Mouse (Mus musculus) induced T-regulatory cell, adult 2 months (primary cell): ENCODE data around the gene Pmpcb.
A peak's percentile ranks its signal among the peaks of the same experiment; 100 is the strongest.

ENCODE experiments used
- DNase-seq: peaks from one replicate; pipeline ENCODE4 v3.0.0-alpha.2; 2012; ENCODE audit warnings: low read depth

Gene Pmpcb

DNA sequence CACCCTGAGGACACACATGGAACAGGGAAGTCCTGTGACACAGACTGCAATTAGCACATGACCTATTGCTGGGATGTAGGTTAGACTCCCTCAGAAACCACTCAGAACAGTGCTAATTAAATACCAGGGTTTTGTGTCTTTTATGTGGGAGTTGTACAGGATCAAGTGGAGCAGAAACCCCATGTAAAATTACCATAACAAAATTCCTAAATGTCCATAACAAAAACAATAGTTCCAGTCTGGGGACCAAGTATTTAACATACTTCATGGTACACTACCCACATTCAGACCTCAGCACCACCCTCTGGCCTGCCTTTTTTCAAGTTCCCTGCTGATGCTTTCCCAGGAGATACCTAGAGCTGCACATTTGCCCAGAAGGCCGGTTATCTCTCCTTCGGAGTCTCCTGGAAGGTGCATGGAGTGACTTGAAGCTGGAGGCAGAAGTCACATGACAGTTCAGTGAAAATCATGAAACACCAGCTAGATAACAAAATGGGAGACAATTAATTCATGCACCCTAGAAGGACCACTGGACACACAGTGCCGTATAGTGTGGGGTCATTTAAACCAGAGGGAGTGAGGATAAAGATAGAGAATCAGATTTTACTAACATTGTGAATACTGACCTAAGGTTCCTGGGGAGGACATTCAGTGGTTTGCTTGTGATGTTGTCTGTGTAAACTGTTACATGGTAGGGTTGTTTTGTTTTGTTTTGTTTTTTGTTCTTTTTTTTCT lies 4.6 kb upstream of the Pmpcb start:
- DNase-seq: no peak

DNA sequence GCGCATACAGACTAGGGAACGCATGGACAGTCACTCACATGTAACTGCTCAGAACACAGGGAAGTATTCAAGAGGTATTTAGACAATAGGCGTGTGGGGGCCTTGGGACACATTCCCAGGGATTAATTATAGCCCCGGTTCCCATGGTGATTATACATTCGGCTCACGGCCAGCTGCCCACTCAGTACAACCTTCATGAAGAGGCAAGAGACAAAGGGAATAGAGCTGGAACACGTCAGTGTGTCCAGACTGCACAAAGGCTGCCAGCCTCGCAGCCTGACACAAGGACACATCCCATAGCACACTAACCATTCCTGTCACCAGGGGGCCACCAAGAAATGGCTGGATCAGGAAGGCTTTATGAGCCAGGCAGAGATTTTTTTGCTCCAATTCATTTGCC lies 4.0 kb upstream of the Pmpcb start:
- DNase-seq: no peak

DNA sequence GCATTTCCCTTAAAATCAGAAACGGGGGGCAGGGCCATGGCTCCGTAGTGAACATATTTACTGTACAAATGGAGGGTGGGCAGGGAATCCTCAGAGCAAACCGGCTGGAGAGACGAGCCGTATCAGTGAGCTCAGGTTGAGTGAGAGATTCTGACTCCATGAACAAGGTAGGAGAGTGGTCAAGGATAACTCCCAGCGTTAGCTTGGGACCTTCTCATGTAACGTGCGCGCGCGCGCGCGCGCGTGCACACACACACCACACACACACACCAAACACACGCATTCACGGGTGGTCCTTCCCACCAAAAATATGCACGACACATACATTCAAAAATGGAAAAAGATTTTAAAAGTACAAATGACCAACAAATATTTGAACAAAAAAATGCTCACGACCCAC lies 1.8 kb upstream of the Pmpcb start:
- DNase-seq: no peak

DNA sequence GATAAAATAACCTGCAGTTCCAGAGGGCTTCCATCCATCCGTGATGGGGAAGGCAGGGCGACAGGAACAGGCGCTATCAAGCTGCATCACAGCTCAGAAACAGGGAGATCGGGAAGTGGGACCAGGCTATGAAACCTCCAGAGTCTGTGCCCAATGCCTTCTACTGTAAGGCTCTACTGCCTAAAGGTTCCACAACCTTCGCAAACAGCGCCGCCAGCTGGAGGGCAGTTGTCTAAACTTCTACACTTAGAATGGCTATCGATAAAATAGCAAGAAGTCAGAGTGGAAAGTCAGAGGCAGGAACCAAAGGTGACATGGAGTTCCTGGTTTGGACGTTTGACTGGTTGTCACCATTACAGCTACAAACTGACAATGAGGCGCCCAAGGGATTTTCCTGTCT lies 1.4 kb upstream of the Pmpcb start:
- DNase-seq: peak; percentile 88

DNA sequence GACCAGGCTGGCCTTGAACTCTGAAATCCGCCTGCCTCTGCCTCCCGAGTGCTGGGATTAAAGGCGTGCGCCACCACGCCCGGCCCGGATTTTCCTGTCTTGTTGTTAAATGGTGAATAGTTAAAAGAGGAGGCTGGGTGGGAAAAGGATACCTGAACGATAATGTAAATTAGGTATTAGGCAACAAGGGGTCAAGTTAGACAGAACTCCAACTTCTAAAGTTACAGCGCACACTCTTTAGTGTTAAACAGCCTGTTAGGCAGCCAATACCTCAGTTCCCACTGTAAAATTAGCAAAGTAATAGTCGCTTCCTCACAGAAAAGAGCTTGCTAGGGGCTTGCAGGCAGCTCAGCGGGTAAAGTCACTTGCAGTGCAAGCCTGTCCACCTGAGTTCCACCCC lies 895 bp upstream of the Pmpcb start:
- DNase-seq: peak; percentile 16

DNA sequence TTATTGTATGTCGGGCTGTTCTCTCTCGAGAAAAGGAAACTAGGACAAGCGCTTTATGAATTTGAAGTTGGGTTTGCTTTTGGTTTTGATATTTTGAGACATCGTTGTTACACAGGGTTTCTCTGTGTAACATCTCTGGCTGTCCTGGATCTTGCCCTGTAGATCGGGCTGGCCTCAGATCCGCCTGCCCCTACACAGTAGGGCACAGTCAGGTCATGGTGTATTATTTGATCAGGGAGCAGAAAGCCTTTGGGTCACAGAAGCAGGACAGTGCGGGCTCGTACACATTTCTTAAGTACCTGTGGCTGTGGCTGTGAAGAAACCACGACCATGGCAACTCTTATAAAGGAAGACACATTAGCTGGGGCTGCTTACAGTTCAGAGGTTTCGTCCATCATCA lies 679 bp downstream of the Pmpcb start:
- no peak for DNase-seq

DNA sequence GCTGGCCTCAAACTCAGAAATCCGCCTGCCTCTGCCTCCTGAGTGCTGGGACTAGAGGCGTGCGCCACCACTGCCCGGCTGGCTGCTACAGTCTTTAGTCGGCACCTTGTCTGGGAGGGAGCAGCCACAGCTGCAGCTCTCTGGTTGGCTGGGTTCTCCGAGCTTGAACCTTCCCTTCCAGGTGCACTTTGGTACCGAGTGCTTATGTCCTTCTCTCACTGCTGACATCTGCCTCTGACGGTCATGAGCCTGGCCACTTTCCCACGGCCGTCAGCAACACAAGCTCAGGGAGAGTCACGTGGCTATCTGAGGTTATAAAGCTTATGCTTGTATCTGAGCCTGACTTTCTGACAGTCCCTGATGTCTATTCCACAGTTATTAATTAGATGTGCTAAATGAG lies 2.2 kb downstream of the Pmpcb start:
- no peak for DNase-seq

DNA sequence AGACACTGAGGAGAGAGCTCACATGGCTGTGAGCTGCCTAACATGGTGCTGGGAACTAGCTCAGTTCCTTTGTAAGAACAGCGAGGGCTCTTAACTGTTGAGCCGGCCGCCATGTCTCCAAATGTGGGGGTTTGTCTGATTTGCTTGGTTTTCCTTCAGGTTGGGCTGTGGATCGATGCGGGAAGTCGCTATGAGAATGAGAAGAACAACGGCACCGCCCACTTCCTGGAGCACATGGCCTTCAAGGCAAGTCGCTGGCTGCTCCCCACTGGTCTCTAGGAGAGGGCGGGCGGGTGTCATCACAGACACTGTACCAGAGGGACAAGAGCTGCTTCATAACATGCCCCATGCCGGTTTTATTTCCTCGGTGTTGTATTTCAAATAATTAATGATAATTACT lies 2.9 kb downstream of the Pmpcb start:
- DNase-seq: no peak

DNA sequence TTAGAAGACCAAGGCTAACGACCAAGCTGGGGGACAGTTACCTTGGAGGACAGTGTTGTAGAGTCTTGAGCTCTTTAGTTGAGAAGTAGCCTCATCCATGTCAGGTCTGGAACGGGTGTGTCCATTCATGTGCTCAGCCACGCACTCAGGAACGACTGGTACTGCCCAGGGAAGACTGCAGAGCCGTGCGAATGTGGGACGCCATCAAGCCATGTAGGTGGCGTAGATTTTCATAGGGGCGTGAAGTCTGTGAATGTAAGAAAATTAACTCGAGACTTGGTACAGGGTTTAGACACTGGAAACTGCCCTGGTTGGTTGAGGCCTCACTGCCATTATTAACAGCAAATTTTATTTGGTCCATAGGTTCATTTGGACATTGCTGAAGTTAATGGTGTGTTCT lies 6.7 kb downstream of the Pmpcb start:
- no peak for DNase-seq

DNA sequence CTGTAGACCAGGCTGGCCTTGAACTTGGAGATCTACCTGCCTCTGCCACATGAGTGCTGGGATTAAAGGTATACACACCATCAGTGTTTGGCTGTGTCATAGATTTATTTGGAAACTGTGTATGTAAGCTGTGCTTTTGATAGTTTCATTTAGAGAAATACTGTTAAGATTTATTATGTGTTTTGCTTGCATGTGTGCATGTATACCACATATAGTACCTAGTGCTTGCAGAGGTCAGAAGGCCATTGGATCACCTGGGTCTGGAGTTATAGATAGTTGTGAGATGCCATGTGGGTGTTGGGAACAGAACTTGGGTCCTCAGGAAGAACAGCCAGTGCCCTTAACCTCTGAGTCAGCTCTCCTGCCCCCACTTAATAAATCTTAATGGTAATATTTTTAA lies 7.7 kb downstream of the Pmpcb start:
- DNase-seq: no peak

DNA sequence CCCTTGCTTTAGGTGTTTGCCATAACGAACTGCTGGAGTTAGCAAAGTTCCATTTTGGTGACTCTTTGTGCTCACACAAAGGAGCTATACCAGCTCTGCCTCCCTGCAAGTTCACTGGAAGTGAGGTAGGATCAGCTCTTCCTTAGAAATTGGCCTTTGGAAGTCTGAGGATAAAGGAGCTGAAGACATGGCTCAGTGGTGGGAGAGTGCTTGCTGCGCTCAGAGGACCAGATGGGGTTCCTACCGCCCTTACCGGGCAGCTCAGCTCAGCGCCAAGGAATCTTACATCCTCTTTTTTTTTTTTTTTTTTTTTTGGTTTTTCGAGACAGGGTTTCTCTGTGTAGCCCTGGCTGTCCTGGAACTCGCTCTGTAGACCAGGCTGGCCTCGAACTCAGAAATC lies 9.0 kb downstream of the Pmpcb start:
- DNase-seq: no peak

DNA sequence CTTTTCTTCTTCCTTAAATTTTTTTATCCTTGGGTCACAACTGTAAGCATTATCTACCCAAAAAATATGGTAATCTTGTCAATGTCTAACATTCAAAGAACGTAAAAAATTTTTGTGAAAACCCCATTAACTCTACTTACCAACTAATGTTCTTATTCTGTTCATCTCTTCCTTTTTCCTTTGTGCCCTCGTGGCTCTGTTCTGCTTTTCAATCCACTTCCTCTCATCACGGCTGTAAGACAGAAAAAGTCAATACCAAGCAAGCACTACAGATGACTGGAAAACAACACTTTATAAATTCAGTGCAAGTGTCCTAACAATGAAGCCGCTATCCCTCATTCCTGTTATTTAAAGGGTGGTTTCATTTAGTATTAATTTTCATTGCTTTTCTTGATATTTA lies 31.6 kb downstream of the Pmpcb start:
- no peak for DNase-seq

DNA sequence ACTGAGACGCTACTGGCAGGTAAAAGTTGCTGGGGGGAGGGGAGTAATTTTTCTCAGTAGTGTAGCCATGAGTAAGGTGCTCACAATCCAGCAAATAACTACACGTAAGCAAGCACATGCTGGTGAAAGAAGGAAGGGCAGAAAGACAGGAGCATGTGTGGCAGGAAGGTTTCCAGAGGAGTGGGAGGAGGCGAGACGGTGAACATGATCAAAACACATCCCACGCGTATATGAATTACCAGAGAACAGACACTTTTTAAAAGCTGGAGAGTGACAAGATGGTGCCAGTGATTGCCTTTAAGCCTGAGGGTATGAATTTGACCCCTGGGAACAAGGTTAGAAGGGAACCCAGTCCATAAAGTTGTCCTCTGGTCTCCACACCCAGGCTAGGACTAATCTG lies 32.9 kb downstream of the Pmpcb start:
- no peak for DNase-seq

DNA sequence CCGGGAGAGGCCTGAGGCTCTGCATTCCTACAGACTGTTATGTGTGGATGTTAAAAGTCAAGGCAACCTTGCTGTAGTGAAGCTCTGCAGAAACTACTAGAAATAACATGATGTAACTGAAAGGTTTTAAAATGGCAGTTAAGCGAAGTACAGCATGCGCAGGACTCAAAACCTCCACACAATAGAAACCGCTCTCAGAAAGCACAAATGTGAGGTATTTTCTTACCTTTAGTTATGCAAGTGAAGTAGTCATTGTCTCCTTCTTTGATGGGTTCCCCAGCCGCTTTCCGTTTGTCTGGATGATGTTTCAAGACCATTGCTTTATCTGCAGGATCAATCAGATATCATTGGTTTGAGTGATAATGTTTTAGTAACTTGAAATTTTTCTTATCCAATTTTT lies 39.5 kb downstream of the Pmpcb start:
- no peak for DNase-seq

DNA sequence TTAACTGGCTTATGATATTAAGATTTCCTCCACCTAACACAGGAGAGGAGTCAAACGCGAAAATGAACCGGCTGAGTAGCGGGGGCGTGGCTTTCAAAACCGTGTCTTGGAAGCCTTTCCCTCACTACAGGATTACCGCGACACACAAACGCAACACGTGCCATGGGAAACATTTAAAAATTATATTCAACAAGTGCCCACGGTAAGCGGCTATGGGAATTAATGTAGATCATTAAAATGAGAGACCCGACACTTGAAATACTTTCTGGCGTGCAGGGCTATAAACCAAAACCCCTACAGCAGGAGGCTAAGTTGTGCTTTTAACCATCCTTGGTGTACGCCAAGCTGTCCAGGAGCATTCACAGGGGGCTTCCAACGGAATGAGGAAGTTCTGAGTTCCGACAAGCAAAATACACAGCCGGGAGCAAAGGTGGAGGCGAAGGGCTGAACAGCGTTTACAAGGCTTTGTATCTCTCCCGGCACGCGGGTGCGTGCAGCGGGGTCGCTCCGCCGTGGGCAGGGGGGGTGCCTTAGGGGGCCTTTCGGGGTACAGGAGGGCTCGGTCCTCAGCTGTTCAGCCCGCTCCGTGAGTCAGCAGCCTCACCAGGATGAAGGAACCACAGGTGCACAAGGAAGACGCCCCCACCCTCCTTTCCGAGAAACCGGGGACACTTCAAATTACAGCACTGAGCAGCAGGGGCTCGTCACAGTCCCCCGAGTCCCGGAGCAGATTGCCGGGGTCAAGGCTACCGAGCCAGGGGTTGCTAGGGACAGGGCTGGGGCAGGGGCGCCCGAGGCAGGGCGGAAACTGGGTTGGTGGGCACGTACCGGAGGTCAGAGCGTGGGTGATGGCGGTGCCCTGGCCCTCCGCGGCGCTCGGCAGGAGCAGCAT lies 47.5 kb downstream of the Pmpcb start:
- DNase-seq: peak; percentile 60

DNA sequence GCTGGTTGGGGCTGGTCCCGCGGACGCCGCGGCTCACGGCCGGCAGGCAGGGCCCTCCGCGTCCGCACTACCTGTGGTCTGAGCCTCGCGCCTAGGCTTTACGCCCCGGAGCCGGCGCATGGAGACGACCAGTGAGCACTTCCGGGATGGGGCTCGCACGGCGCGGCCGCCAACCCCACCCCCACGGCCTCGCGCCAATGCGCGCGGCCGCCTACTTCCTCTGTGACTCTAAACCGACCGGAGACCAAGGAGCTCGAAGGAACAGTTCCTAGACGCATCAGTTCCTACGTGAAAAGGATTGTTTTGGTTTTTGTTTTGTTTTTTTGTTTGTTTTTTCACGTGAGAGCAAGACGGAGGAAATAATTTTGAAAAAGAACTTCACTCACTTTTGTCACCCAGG lies 48.1 kb downstream of the Pmpcb start, which contains the start of the genes Dnajc2 and Psmc2:
Gene Dnajc2 (minus strand): TSS at position 199 of the 400 bp plus-strand sequence.
Gene Psmc2 (plus strand): TSS at position 231 of the 400 bp plus-strand sequence.
- peak; percentile 95 for DNase-seq

DNA sequence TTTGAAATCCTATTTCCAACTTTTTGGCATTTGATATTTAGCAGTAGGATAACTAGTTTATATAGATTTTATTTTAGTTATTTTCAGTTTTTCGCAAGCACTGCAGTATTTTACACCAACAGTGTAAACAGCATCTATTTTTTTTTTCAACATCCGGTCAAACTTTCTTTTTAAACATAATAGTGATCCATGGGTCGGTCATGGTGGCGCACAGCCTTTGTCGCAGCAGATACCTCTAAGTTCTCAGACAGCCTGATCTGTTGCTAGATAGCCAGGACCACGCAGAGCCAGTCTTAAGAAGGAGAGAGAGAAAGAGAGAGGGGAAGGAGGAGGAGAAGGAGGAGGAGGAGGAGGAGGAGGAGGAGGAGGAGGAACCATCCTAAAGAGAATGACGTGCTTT lies 48.8 kb downstream of the Pmpcb start:
- no peak for DNase-seq

DNA sequence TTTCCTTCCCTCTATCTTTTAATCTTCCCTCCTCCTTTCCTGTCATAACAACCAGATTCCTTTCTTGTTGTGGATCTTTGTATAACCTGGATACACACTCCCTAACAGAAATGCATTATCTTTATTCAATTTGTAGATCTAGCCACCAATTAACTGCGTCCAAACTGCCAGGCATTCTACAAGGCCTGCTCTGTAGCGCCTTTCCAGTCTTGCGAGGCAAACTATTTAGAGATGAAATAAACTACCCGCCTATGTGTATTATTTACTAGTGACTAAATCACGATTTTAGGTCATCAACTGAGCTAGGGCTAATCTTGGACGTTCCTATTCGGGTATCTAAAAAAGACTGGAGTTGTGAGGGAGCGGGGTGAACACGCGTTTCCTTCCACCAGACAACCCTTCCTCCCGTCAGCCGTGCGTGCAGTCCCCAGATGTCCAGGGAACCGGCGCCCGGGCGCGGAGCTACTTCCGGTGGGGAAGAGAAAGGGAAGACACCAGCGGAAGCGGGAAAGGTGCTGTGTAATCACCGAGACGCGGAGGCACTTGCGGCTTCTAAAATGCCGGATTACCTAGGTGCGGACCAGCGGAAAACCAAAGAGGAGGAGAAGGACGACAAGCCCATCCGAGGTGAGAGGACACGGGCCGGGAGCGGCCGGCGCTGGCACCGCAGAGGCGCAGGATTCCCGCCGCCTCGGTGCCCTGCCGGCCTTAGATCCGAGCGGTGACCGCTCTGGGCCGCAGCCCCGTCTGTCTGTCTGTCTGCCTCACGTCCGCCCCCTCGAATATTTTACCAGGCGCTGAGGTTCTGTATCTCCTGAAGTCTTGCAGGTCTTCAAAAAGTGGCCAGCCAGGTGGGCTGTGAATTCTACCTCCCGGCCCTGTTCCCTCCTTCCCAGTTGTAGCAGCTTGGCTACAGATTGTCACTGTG lies 49.6 kb downstream of the Pmpcb start:
- peak; percentile 97 for DNase-seq

DNA sequence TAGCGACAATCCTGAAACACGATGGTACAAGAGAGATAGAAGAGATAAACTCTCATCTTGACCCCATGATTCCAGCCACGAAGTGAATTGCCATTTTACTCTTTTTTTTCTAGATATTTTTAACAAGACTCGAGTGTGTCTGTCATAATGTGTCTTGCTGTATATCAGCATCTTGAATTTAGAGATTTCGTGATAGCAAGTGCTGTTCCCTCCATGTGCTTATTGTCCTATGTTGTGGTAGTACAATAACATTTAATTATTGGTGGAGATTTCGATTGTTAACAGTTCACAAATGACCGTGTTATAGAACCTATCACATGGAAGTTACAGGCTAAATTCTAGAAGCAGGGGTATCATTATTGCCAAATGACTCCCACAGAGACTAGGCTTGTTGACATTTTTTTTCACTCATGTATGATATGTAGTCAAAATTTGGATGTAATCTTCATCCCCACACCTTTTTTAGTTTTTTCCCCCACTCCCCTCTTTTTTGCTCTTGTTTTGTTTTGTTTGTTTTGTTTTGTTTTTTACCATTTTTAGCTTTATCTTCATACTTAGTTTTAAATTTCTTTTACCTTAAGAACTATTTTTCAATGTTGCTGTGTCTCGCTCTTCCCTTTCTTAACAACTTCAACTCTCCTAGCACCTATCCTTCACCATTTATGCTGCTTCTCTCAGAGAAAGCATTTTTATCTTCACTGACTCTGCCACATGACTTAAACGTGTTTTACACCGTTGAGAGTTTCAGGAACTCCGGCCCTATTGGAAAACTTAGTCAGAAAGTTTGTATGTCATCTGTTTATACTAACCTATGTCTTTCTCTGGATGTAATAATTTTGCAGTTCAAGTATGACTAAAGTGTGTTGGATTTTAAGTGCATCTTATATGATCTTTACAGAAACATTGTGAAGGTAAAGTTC lies 50.5 kb downstream of the Pmpcb start:
- DNase-seq: peak; percentile 9

DNA sequence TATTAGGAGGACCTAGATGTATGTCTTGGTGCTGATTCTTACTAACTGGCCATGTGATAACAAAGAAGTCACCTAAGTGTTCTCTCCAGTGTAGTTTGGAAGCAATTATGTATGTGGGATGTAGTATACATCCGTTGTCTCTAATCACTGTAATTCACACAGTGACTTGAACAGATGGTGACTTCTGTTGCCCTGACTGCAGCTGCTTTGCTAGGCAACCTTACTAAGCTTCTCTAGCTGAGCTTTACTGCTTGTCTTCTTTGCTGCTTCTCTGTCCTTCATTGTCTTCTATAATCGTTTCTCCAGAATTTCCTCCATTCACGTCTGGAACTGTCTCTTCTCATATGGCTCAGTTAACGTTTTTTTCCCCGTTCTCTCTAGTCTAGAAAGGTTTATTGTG lies 52.1 kb downstream of the Pmpcb start:
- no peak for DNase-seq

DNA sequence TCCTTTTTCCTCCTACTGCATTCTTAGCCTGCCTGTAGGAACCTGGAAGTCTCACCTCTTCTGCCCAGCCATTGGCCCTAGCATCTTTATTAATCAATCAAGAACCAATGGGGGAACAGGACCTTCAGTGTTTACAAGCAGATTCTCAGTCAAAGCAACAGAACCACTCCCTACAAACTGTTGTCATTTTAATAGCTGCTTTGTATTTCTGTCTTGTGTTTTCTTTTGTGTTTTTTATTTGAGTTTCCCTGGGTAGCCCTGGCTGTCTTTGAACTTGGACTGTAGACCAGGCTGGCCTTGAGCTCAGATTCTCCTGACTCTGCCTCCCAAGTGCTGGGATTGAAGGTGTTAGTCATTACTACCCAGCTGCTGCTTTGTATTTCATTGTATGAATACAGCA lies 55.2 kb downstream of the Pmpcb start:
- DNase-seq: no peak
